In the genomic region with DNA sequence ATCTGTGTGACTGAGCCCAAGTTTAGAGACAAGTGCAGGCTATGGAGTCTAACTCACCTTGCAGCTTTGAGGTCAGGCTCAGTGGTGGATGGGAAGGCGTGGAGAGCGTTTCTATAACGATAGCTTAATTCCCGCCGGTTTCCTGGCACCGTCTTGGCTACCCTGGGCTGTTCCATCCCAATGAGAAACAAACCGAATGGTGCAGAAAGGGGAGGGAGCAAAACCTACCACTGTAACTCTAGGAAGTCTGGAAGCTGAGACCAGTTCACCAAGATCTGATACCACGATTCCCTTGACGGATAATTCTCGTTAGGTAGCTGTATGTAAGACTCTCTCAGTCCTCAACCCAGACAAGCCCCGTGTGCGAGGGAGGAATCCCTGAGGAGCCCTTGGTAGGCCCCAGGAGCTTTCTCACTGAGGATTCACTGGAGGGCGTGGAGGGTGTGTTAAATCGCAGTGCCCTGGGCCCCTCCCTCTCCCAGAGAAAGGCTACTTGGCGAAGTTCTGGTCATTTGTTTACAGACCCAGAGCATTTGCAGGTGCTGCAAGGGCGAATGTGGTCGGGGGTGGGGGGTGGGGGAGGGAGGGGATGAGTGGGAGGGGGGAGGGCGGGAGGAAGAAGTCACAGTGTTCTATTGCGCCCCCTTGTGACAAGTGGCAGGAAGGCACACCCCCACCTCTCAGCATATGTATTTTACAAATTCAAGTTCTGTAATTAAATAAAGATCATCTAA, we compare ENCODE assay signal across 8 mouse cellular contexts.
DNase-seq lines count a peak whose midpoint lies in the region; ATAC-seq and TF ChIP-seq lines count a peak whose summit lies in the region.

No protein-coding gene starts in this region.

- 0 out of 2 replicates have a peak overlapping the region, but pooled peaks have one; percentile 19 for H3K9ac ChIP-seq in hindbrain, embryonic 11.5 days (ENCODE audit: low read depth, low read length)
- no peak overlapping the region for H3K9ac ChIP-seq in liver, embryonic 15.5 days

- 6% methylated on average over 19 of the region's 19 CpGs for WGBS in hindbrain, embryonic 11.5 days
- 11% methylated on average over 19 of the region's 19 CpGs for WGBS in liver, embryonic 15.5 days (ENCODE audit: insufficient replicate concordance)
- WGBS in olfactory bulb, adult 2 months: 15% methylated on average over 19 of the region's 19 CpGs

- TF ChIP-seq POLR2A in olfactory bulb, adult 2 months (IDR thresholded peaks at IDR 0.05; ENCODE audit: insufficient read depth, low read depth, low read length): no peak

- H3K36me3 ChIP-seq in hindbrain, embryonic 11.5 days (ENCODE audit: control insufficient read depth, insufficient read depth, low read length): no peaks in the 10 kb centered on the region
- H3K36me3 ChIP-seq in liver, embryonic 15.5 days (replicated peaks): no peaks in the 10 kb centered on the region

- H3K9me3 ChIP-seq in hindbrain, embryonic 11.5 days (ENCODE audit: control insufficient read depth, low read length): no peaks in the 10 kb centered on the region
- no peaks in the 10 kb centered on the region for H3K9me3 ChIP-seq in liver, embryonic 15.5 days (replicated peaks)

- H3K27ac ChIP-seq in layer of hippocampus, adult 2 months: peak overlapping the region; percentile 80
- H3K27ac ChIP-seq in hindbrain, embryonic 11.5 days (ENCODE audit: low read depth, low read length): 0 out of 2 replicates have a peak overlapping the region, but pooled peaks have one; percentile 17
- H3K27ac ChIP-seq in liver, embryonic 15.5 days (replicated peaks): no peak overlapping the region
- H3K27ac ChIP-seq in olfactory bulb, adult 2 months (ENCODE audit: insufficient read depth, low read depth, low read length): peak overlapping the region; percentile 10; the same call in 1 of the 2 replicates

- no peak overlapping the region; the same call in 1 of the 2 replicates for H3K4me2 ChIP-seq in hindbrain, embryonic 11.5 days (replicated peaks; ENCODE audit: low read depth, low read length)
- peak overlapping the region; percentile 47 for H3K4me2 ChIP-seq in liver, embryonic 15.5 days

- H3K4me1 ChIP-seq in hindbrain, embryonic 11.5 days (replicated peaks; ENCODE audit: control insufficient read depth, insufficient read depth, low read length): peaks cover 9% of the 10 kb centered on the region; the same call in 1 of the 2 replicates
- peaks cover 25% of the 10 kb centered on the region for H3K4me1 ChIP-seq in liver, embryonic 15.5 days (replicated peaks)
- peaks cover 19% of the 10 kb centered on the region for H3K4me1 ChIP-seq in olfactory bulb, adult 2 months (ENCODE audit: control insufficient read depth, insufficient read depth, low read length)

- H3K4me3 ChIP-seq in layer of hippocampus, adult 2 months: no peak overlapping the region
- no peak overlapping the region for H3K4me3 ChIP-seq in hindbrain, embryonic 11.5 days (ENCODE audit: low read depth, low read length)
- no peak overlapping the region for H3K4me3 ChIP-seq in liver, embryonic 15.5 days (replicated peaks)
- no peak overlapping the region for H3K4me3 ChIP-seq in olfactory bulb, adult 2 months (ENCODE audit: insufficient read depth, low read depth, low read length)

- no peak for DNase-seq in layer of hippocampus, adult 2 months (ENCODE audit: low spot score in 2 of 2)
- DNase-seq in layer of hippocampus, adult 11-12 months (ENCODE audit: low spot score): no peak
- peak; percentile 76 for DNase-seq in embryo, embryonic 10.5 days (ENCODE audit: low spot score)
- DNase-seq in hindbrain, embryonic 11.5 days (ENCODE audit: low spot score): peak; percentile 62
- no peak for DNase-seq in cerebellum, postnatal 4 days (ENCODE audit: low spot score in 2 of 2)
- no peak for DNase-seq in frontal cortex, postnatal 25 days (ENCODE audit: low spot score in 2 of 2)

- TF ChIP-seq CTCF in layer of hippocampus, adult 2 months (conservative IDR thresholded peaks at IDR 0.05): peak; percentile 77
- no peak for TF ChIP-seq CTCF in olfactory bulb, adult 2 months (IDR thresholded peaks at IDR 0.05; ENCODE audit: insufficient read depth, low read depth, low read length)

- ATAC-seq in hindbrain, embryonic 11.5 days (ENCODE audit: low FRiP score): peak; percentile 65
- ATAC-seq in liver, embryonic 15.5 days (ENCODE audit: insufficient read depth): no peak

- no peaks in the 10 kb centered on the region for H3K27me3 ChIP-seq in hindbrain, embryonic 11.5 days (ENCODE audit: control insufficient read depth, insufficient read depth, low read length)
- H3K27me3 ChIP-seq in liver, embryonic 15.5 days: peaks cover 50% of the 10 kb centered on the region

Comparison
In these comparisons a context has a peak if more than half of its experiments do, and no peak if none do; other contexts are left out.
1. DNase-seq: peak in embryo, embryonic 10.5 days (single experiment) and hindbrain, embryonic 11.5 days (single experiment); none in layer of hippocampus, adult 2 months (0 of 2), layer of hippocampus, adult 11-12 months (single experiment), cerebellum, postnatal 4 days (0 of 2) and frontal cortex, postnatal 25 days (0 of 2).